ENCODE assay signal across 10 mouse cellular contexts in genomic region chr2:32549764-32550163, GRCm38 (mm10). TPM values are rescaled to one million over a fixed set of nuclear protein-coding genes. Genes with fewer than 3 reads are reported as not detected.
DNase-seq lines count a peak whose midpoint lies in the region; ATAC-seq lines count a peak whose summit lies in the region.
"Had no signal": no experiment of that assay in that cellular context is flagged by ENCODE, and none has a peak within 500 bp of the region (broad histone marks: within the 10 kb centered on the region; RNA-seq: fewer than 3 reads in every experiment).

No protein-coding gene starts in this region.

- no peak overlapping the region for H3K4me3 ChIP-seq in embryonic facial prominence, embryonic 13.5 days
- H3K4me3 ChIP-seq in forebrain, embryonic 11.5 days (ENCODE audit: low read depth, low read length): no peak overlapping the region

- H3K4me2 ChIP-seq in embryonic facial prominence, embryonic 13.5 days: peak overlapping the region; percentile 27
- no peak overlapping the region for H3K4me2 ChIP-seq in forebrain, embryonic 11.5 days (ENCODE audit: low read depth, low read length, severe bottlenecking)

- no peaks in the 10 kb centered on the region for H3K9me3 ChIP-seq in embryonic facial prominence, embryonic 13.5 days
- H3K9me3 ChIP-seq in forebrain, embryonic 11.5 days (ENCODE audit: control insufficient read depth, low read length): no peaks in the 10 kb centered on the region

- no peak overlapping the region for H3K9ac ChIP-seq in embryonic facial prominence, embryonic 13.5 days
- H3K9ac ChIP-seq in forebrain, embryonic 11.5 days (ENCODE audit: low read length): no peak overlapping the region

- H3K27me3 ChIP-seq in embryonic facial prominence, embryonic 13.5 days: no peaks in the 10 kb centered on the region
- no peaks in the 10 kb centered on the region for H3K27me3 ChIP-seq in forebrain, embryonic 11.5 days (ENCODE audit: control insufficient read depth, insufficient read depth, low read length)

- H3K4me1 ChIP-seq in embryonic facial prominence, embryonic 13.5 days: peaks cover 58% of the 10 kb centered on the region
- no peaks in the 10 kb centered on the region for H3K4me1 ChIP-seq in forebrain, embryonic 11.5 days (replicated peaks; ENCODE audit: control insufficient read depth, insufficient read depth, low read length)

- DNase-seq in layer of hippocampus, adult 9-11 months: peak; percentile 71
- DNase-seq in layer of hippocampus, postnatal 14 days (ENCODE audit: low spot score in 2 of 2): no peak
- DNase-seq in heart, postnatal 10 days: peak; percentile 84 to 87
- DNase-seq in ovary, postnatal 14 days (ENCODE audit: low spot score): peak; percentile 58
- DNase-seq in left cerebral cortex, postnatal 25 days (ENCODE audit: low spot score in 2 of 2): no peak
- DNase-seq in forebrain, embryonic 11.5 days (ENCODE audit: low spot score): no peak
- DNase-seq in layer of hippocampus, adult 9-10 months (ENCODE audit: low spot score): no peak
- DNase-seq: retina, postnatal 1 day had no signal

- intact Hi-C loops in heart, postnatal 10 days (cut with DNase I): no loop called here
- intact Hi-C loops in left cerebral cortex, postnatal 25 days (cut with DNase I): no loop called here

- H3K36me3 ChIP-seq in embryonic facial prominence, embryonic 13.5 days: 0 out of 2 replicates have a peak, but pooled peaks cover 3% of the 10 kb centered on the region
- H3K36me3 ChIP-seq in forebrain, embryonic 11.5 days (ENCODE audit: control insufficient read depth, insufficient read depth, low read length): no peaks in the 10 kb centered on the region

- H3K27ac ChIP-seq in embryonic facial prominence, embryonic 13.5 days: peak overlapping the region; percentile 93
- H3K27ac ChIP-seq in forebrain, embryonic 11.5 days (ENCODE audit: low read depth, low read length): no peak overlapping the region

- 21% methylated on average over 6 of the region's 6 CpGs for WGBS in embryonic facial prominence, embryonic 13.5 days
- WGBS in forebrain, embryonic 11.5 days: 79% methylated on average over 6 of the region's 6 CpGs

- ATAC-seq in embryonic facial prominence, embryonic 13.5 days (ENCODE audit: insufficient number of reproducible peaks, insufficient read depth, low FRiP score, low TSS enrichment, low read depth): peak; percentile 80
- no peak for ATAC-seq in forebrain, embryonic 11.5 days (replicated peaks; ENCODE audit: low FRiP score)

RNA-seq across cellular contexts. Expression of gene Fam102a, which starts 14.6 kb away (rescaled TPM):
- 10 to 100 TPM; 50.2 to 52.9 TPM for total RNA-seq in layer of hippocampus, postnatal 14 days (2021)
- 12.3 and 15.5 TPM in 2 replicates for polyA plus RNA-seq in embryonic facial prominence, embryonic 13.5 days (2015; fragmentation: Nextera tagmentation; extraction: Ambion mirVana)
- 10 to 100 TPM in 1 of 2 experiments, 1 to 10 TPM in 1; 9.7 to 13.0 TPM for total RNA-seq in heart, postnatal 10 days (2021)
- 10 to 100 TPM; 52.2 to 57.8 TPM for total RNA-seq in left cerebral cortex, postnatal 25 days (2021)
- 10.4 and 10.6 TPM in 2 replicates for polyA plus RNA-seq in forebrain, embryonic 11.5 days (2014; fragmentation: Nextera tagmentation; extraction: Ambion mirVana)

RNA-seq across cellular contexts. Expression of gene Dpm2, which starts 20.9 kb away (rescaled TPM):
- total RNA-seq in layer of hippocampus, postnatal 14 days (2021): 10 to 100 TPM; 78.8 to 90.1 TPM
- polyA plus RNA-seq in embryonic facial prominence, embryonic 13.5 days (2015; fragmentation: Nextera tagmentation; extraction: Ambion mirVana): 112 and 116 TPM in 2 replicates
- total RNA-seq in heart, postnatal 10 days (2021): 10 to 100 TPM; 31.2 to 32.6 TPM
- 10 to 100 TPM; 76.1 to 81.8 TPM for total RNA-seq in left cerebral cortex, postnatal 25 days (2021)
- polyA plus RNA-seq in forebrain, embryonic 11.5 days (2014; fragmentation: Nextera tagmentation; extraction: Ambion mirVana): 98.9 and 102 TPM in 2 replicates

RNA-seq across cellular contexts. Expression of gene Pip5kl1, which starts 24.8 kb away (rescaled TPM):
- total RNA-seq in layer of hippocampus, postnatal 14 days (2021): 1 to 10 TPM; 4.4 to 7.2 TPM
- 0.92 and 1.1 TPM in 2 replicates for polyA plus RNA-seq in embryonic facial prominence, embryonic 13.5 days (2015; fragmentation: Nextera tagmentation; extraction: Ambion mirVana)
- not detected for total RNA-seq in heart, postnatal 10 days (2021)
- 1 to 10 TPM; 7.5 to 8.3 TPM for total RNA-seq in left cerebral cortex, postnatal 25 days (2021)
- 1.8 and 2.3 TPM in 2 replicates for polyA plus RNA-seq in forebrain, embryonic 11.5 days (2014; fragmentation: Nextera tagmentation; extraction: Ambion mirVana)
- total RNA-seq: liver, adult 2 months had no signal
- polyA plus RNA-seq: liver, adult 2 months had no signal

RNA-seq across cellular contexts. Expression of gene 9430097D07Rik, which starts 25.7 kb away (rescaled TPM):
- total RNA-seq in layer of hippocampus, postnatal 14 days (2021): under 1 TPM; 0.44 to 0.93 TPM
- polyA plus RNA-seq in embryonic facial prominence, embryonic 13.5 days (2015; fragmentation: Nextera tagmentation; extraction: Ambion mirVana): 0.18 TPM in 1 of 2 replicates, not detected in the other
- not detected for total RNA-seq in heart, postnatal 10 days (2021)
- total RNA-seq in left cerebral cortex, postnatal 25 days (2021): under 1 TPM; 0.80 to 0.94 TPM
- polyA plus RNA-seq in forebrain, embryonic 11.5 days (2014; fragmentation: Nextera tagmentation; extraction: Ambion mirVana): 0.35 TPM in 1 of 2 replicates, not detected in the other
- total RNA-seq: liver, adult 2 months had no signal
- polyA plus RNA-seq: liver, adult 2 months had no signal

RNA-seq across cellular contexts. Expression of gene St6galnac4, which starts 37.1 kb away (rescaled TPM):
- total RNA-seq in layer of hippocampus, postnatal 14 days (2021): 10 to 100 TPM; 41.7 to 42.1 TPM
- 33.1 and 34.7 TPM in 2 replicates for polyA plus RNA-seq in embryonic facial prominence, embryonic 13.5 days (2015; fragmentation: Nextera tagmentation; extraction: Ambion mirVana)
- 10 to 100 TPM; 29.3 to 31.8 TPM for total RNA-seq in heart, postnatal 10 days (2021)
- 10 to 100 TPM; 40.1 to 41.1 TPM for total RNA-seq in left cerebral cortex, postnatal 25 days (2021)
- 15.4 and 16.7 TPM in 2 replicates for polyA plus RNA-seq in forebrain, embryonic 11.5 days (2014; fragmentation: Nextera tagmentation; extraction: Ambion mirVana)

Comparison
In these comparisons a context has a peak if more than half of its experiments do, and no peak if none do; other contexts are left out.
1. DNase-seq: peak in layer of hippocampus, adult 9-11 months (single experiment), heart, postnatal 10 days (2 of 2) and ovary, postnatal 14 days (single experiment); none in layer of hippocampus, postnatal 14 days (0 of 2), left cerebral cortex, postnatal 25 days (0 of 2), forebrain, embryonic 11.5 days (single experiment) and layer of hippocampus, adult 9-10 months (single experiment).
2. RNA of gene Pip5kl1, which starts 24.8 kb away (total RNA-seq): 7.5 to 8.3 TPM in left cerebral cortex, postnatal 25 days and 4.4 to 7.2 TPM in layer of hippocampus, postnatal 14 days; not detected in heart, postnatal 10 days; every median in the first group is over 4 times any median in the second.